Mouse (Mus musculus) bone marrow, adult 2 months (tissue): Measurements from ENCODE around the gene Fam83g.

Experiments used
- CTCF ChIP-seq: fragments of 200-500 bp; IDR thresholded peaks from 2 replicates; pipeline ENCODE4 v1.5.1; 2011; ENCODE audit warnings: low read length, control low read depth; ENCODE audit not compliant: control insufficient read depth, insufficient read depth
- POLR2A ChIP-seq: fragments of 200-500 bp; IDR thresholded peaks from 2 replicates; pipeline ENCODE4 v1.6.1; 2011; ENCODE audit warnings: low read depth, mild to moderate bottlenecking, control low read depth, low read length, borderline replicate concordance; ENCODE audit not compliant: control insufficient read depth

DNA sequence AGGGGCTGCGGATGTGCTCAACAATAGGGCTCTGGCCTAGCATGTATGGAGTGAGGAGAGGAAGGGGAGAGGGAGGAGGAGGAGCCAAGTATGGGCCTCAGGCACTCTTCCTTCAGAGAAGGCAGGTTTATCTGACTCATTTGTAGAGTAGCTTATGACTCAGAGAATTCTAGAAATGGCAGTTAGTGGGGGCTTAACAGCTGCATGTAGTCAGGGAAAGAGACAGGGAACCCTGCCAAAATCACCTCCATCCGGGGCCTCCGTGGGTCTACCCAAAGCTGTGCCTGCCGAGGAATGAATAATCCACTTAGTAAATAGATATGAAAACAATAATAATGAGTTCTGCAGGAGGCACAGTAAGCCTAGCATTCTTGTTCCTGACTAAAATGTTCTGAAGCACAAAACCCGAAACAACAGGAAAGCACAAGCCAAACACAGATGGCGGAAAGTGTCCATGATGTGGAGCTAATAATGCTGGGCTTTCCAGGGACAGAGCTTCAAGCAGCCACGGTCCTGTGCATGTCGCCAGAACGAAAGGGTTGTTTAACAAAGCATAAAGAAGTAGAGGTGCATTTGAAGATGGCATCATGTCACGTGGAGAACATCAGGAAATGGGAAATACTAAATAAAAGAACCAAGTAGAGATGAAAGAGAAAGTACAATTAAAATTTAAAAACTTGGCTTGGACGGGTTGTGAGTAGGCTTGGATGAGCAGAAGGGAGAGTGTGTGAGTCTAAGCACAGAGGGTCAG, 39.1 kb upstream of the Fam83g start:
- TF ChIP-seq CTCF (no peak), POLR2A (no peak)
